13 mouse cellular contexts compared by ENCODE assay signal in the genomic region with DNA sequence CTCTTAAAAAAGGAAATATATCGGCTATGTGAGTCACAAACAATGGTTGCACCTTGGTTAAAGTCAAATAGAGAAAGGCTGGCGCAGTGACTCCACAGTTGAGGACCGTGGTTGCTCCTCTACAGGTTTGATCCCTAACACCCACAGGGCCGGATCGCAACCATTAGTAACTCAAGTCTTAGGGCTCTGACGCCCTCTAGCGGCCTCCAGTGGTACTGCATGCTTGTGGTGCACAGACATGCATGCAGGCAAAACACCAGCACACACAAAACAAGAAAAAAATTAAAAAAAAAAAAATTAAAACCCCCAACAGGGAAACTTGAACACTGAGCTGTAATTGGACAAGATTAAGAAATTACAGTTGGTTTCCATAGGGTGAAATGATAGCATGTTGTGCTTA.
DNase-seq lines count a peak whose midpoint lies in the region; ATAC-seq and TF ChIP-seq lines count a peak whose summit lies in the region.
"Had no signal": no experiment of that assay in that cellular context is flagged by ENCODE, and none has a peak within 500 bp of the region (broad histone marks: within the 10 kb centered on the region; RNA-seq: fewer than 3 reads in every experiment).

No protein-coding gene starts in this region.

- ATAC-seq in liver, embryonic 14.5 days (ENCODE audit: insufficient read depth) = no peak
- ATAC-seq in liver, embryonic 12.5 days = no peak
- ATAC-seq in frontal cortex, adult (ENCODE audit: low TSS enrichment) = no peak

- no peak overlapping the region for H3K27ac ChIP-seq in liver, embryonic 14.5 days
- H3K27ac ChIP-seq in liver, embryonic 12.5 days = no peak overlapping the region
- H3K27ac ChIP-seq in ES-E14 (ENCODE audit: insufficient read depth, low read depth, low read length, poor library complexity, severe bottlenecking) = no peak overlapping the region
- H3K27ac ChIP-seq: embryonic facial prominence, embryonic 12.5 days; limb, embryonic 13.5 days had no signal

- in situ Hi-C loops in ES-E14 (cut with MboI; ENCODE audit: low sequenced_read_pairs in 2 of 2, unreplicated experiment in 2 of 2) = no loop called here

- no peaks in the 10 kb centered on the region for H3K9me3 ChIP-seq in liver, embryonic 14.5 days (ENCODE audit: control insufficient read depth, low read length)
- H3K9me3 ChIP-seq in liver, embryonic 12.5 days (replicated peaks) = no peaks in the 10 kb centered on the region
- no peaks in the 10 kb centered on the region for H3K9me3 ChIP-seq in ES-E14 (ENCODE audit: control insufficient read depth, insufficient read depth, low read depth, low read length)
- H3K9me3 ChIP-seq: embryonic facial prominence, embryonic 12.5 days; limb, embryonic 13.5 days had no signal

- H3K4me3 ChIP-seq in liver, embryonic 14.5 days (ENCODE audit: insufficient read depth in 1 of 2, low read depth in 2 of 2, low read length in 2 of 2) = no peak overlapping the region
- H3K4me3 ChIP-seq in liver, embryonic 12.5 days = no peak overlapping the region
- H3K4me3 ChIP-seq in ES-E14 (ENCODE audit: insufficient read depth in 1 of 2, low read depth in 1 of 2, low read length in 2 of 2, poor library complexity in 1 of 2, severe bottlenecking in 1 of 2) = no peak overlapping the region
- H3K4me3 ChIP-seq: embryonic facial prominence, embryonic 12.5 days; limb, embryonic 13.5 days; myocyte had no signal

- no peaks in the 10 kb centered on the region for H3K27me3 ChIP-seq in liver, embryonic 14.5 days (ENCODE audit: control insufficient read depth, insufficient read depth, low read length)
- H3K27me3 ChIP-seq in liver, embryonic 12.5 days (replicated peaks) = peaks cover 24% of the 10 kb centered on the region; the same call in 1 of the 2 replicates

- TF ChIP-seq CTCF in liver, embryonic 14.5 days (IDR thresholded peaks at IDR 0.05; ENCODE audit: low read depth) = peak; percentile 75

- H3K4me1 ChIP-seq in liver, embryonic 14.5 days (replicated peaks; ENCODE audit: control insufficient read depth in 2 of 2, insufficient read depth in 2 of 2, low read length in 1 of 2) = no peaks in the 10 kb centered on the region
- H3K4me1 ChIP-seq in liver, embryonic 12.5 days = no peaks in the 10 kb centered on the region
- no peaks in the 10 kb centered on the region for H3K4me1 ChIP-seq in ES-E14 (ENCODE audit: control insufficient read depth in 2 of 2, insufficient read depth in 2 of 2, low read length in 2 of 2, poor library complexity in 1 of 2)
- H3K4me1 ChIP-seq: embryonic facial prominence, embryonic 12.5 days had no signal

- H3K4me2 ChIP-seq in liver, embryonic 14.5 days (ENCODE audit: low read depth) = no peak overlapping the region
- no peak overlapping the region for H3K4me2 ChIP-seq in liver, embryonic 12.5 days
- H3K4me2 ChIP-seq: embryonic facial prominence, embryonic 12.5 days; limb, embryonic 13.5 days had no signal

- H3K9ac ChIP-seq in liver, embryonic 14.5 days (replicated peaks) = no peak overlapping the region
- no peak overlapping the region for H3K9ac ChIP-seq in liver, embryonic 12.5 days
- no peak overlapping the region for H3K9ac ChIP-seq in ES-E14 (ENCODE audit: insufficient read depth, low read depth, low read length, poor library complexity, severe bottlenecking)
- H3K9ac ChIP-seq: embryonic facial prominence, embryonic 12.5 days; limb, embryonic 13.5 days had no signal

- WGBS in liver, embryonic 14.5 days (ENCODE audit: insufficient replicate concordance) = 54% methylated on average over 7 of the region's 7 CpGs
- WGBS in liver, embryonic 12.5 days (ENCODE audit: insufficient replicate concordance) = 58% methylated on average over 7 of the region's 7 CpGs

- no peaks in the 10 kb centered on the region for H3K36me3 ChIP-seq in liver, embryonic 14.5 days (replicated peaks; ENCODE audit: control insufficient read depth, insufficient read depth, low read depth)
- no peaks in the 10 kb centered on the region for H3K36me3 ChIP-seq in liver, embryonic 12.5 days
- H3K36me3 ChIP-seq in ES-E14 (ENCODE audit: control insufficient read depth, insufficient read depth, low read length, poor library complexity, severe bottlenecking) = no peaks in the 10 kb centered on the region
- H3K36me3 ChIP-seq: embryonic facial prominence, embryonic 12.5 days; limb, embryonic 13.5 days had no signal

- peak; percentile 1 for DNase-seq in adrenal gland, adult 8-10 months
- DNase-seq in adrenal gland, postnatal 4 days (ENCODE audit: low spot score in 2 of 2) = no peak
- no peak for DNase-seq in liver, embryonic 14.5 days (ENCODE audit: low read depth in 3 of 3, low spot score in 3 of 3)
- peak; percentile 71 for DNase-seq in ES-E14 (ENCODE audit: low read depth, low spot score)
- peak; percentile 2 for DNase-seq in naive thymus-derived CD4-positive, alpha-beta T cell, adult 2 months (ENCODE audit: low read depth)
- no peak for DNase-seq in left cerebral cortex, adult 11 months (ENCODE audit: low spot score)
- DNase-seq: cerebellum, adult 2 months; thymus, adult 18-20 months had no signal

- no peak for TF ChIP-seq EP300 in liver, embryonic 14.5 days (IDR thresholded peaks at IDR 0.05; ENCODE audit: low read depth)

TF ChIP-seq in ES-E14, 5 proteins besides CTCF, POLR2A, EP300 and RAD21:
- TF ChIP-seq ZC3H11A (IDR thresholded peaks at IDR 0.05; ENCODE audit: borderline replicate concordance, low read depth, low read length) (peak; percentile 61), CHD2 (IDR thresholded peaks at IDR 0.05; ENCODE audit: low read depth, low read length) (no peak)

Comparison
In these comparisons a context has a peak if more than half of its experiments do, and no peak if none do; other contexts are left out.
1. DNase-seq: peak in adrenal gland, adult 8-10 months (single experiment), ES-E14 (single experiment) and naive thymus-derived CD4-positive, alpha-beta T cell, adult 2 months (single experiment); none in adrenal gland, postnatal 4 days (0 of 2), liver, embryonic 14.5 days (0 of 3) and left cerebral cortex, adult 11 months (single experiment).